Mouse (Mus musculus) liver, embryonic 14.5 days (tissue): ENCODE data around the gene Ccm2l. TPM values are rescaled to one million over a fixed set of nuclear protein-coding genes. Genes with fewer than 3 reads are reported as not detected.

Experiments
- ATAC-seq: fragments of 200-750 bp; cut with Nextera tagmentation; 2 replicates; pipeline ENCODE4 v1.8.0; 2017; ENCODE audit warnings: moderate number of reproducible peaks, mild to moderate bottlenecking, moderate library complexity; ENCODE audit not compliant: insufficient read depth
- DNase-seq, 3 experiments: peaks; one replicate each; pipeline ENCODE4 v3.0.0-alpha.2; 2012 to 2013; ENCODE audit warnings: low read depth in 3 of 3, low spot score in 3 of 3
- H3K27ac ChIP-seq: fragments of 300-500 bp; sonication (generic); 2 replicates; pipeline ENCODE4 v1.5.1; 2014; ENCODE audit warnings: moderate library complexity, mild to moderate bottlenecking, control low read depth, inconsistent platforms
- H3K27me3 ChIP-seq: fragments of 300-500 bp; sonication (generic); 2 replicates; pipeline ENCODE4 v1.6.1; 2014; ENCODE audit warnings: mild to moderate bottlenecking, low read length, moderate library complexity; ENCODE audit not compliant: control insufficient read depth, insufficient read depth
- H3K36me3 ChIP-seq: fragments of 300-500 bp; sonication (generic); replicated peaks from 2 replicates; pipeline ENCODE4 v1.6.1; 2014; ENCODE audit warnings: low read depth; ENCODE audit not compliant: control insufficient read depth, insufficient read depth
- H3K4me1 ChIP-seq, 2 experiments: fragments of 200-500 bp in 1 of 2; fragments of 300-500 bp in 1 of 2; sonication (generic) in 1 of 2; replicated peaks; 2 replicates each; pipeline ENCODE4 v1.6.1; 2012 to 2014; ENCODE audit warnings: antibody characterized with exemption in 1 of 2, inconsistent platforms in 1 of 2, low read length in 1 of 2; ENCODE audit not compliant: control insufficient read depth in 2 of 2, insufficient read depth in 2 of 2
- H3K4me2 ChIP-seq: fragments of 300-500 bp; sonication (generic); 2 replicates; pipeline ENCODE4 v1.6.1; 2014; ENCODE audit warnings: low read depth, mild to moderate bottlenecking, control low read depth, moderate library complexity
- H3K4me3 ChIP-seq, 2 experiments: fragments of 200-500 bp in 1 of 2; fragments of 300-500 bp in 1 of 2; sonication (generic) in 1 of 2; 2 replicates each; pipeline ENCODE4 v1.5.1; 2012 to 2014; ENCODE audit warnings: low read depth in 2 of 2, low read length in 2 of 2, mild to moderate bottlenecking in 2 of 2, control low read depth in 1 of 2, inconsistent platforms in 1 of 2, moderate library complexity in 1 of 2; ENCODE audit not compliant: insufficient read depth in 1 of 2
- H3K9ac ChIP-seq: fragments of 300-500 bp; sonication (generic); replicated peaks from 2 replicates; pipeline ENCODE4 v1.6.1; 2014; ENCODE audit warnings: mild to moderate bottlenecking, control low read depth, moderate library complexity
- H3K9me3 ChIP-seq: fragments of 300-500 bp; sonication (generic); 2 replicates; pipeline ENCODE4 v1.6.1; 2016; ENCODE audit warnings: low read length, mixed read lengths; ENCODE audit not compliant: control insufficient read depth
- CTCF ChIP-seq: IDR thresholded peaks from 2 replicates; pipeline ENCODE4 v1.5.1; 2016; ENCODE audit warnings: antibody characterized with exemption, low read depth, control low read depth
- EP300 ChIP-seq: IDR thresholded peaks from 2 replicates; pipeline ENCODE4 v1.6.1; 2016; ENCODE audit warnings: antibody characterized with exemption, low read depth
- whole genome bisulfite sequencing: fragments of 180-500 bp; shearing (Covaris S2); extraction: QIAGEN DNeasy Blood & Tissue Kit; methylation state at CpG from one replicate; pipeline ENCODE4 v1.1.7; 2014; ENCODE audit not compliant: insufficient replicate concordance; 5-methylcytosine and 5-hydroxymethylcytosine counted together
- polyA plus RNA-seq, 2 experiments: library from polyadenylated mRNA; depleted of rRNA in 1 of 2; stranded (reverse) in 1 of 2; unstranded in 1 of 2; fragments of >200 nt; fragmentation: Nextera tagmentation in 1 of 2; extraction: Ambion mirVana in 1 of 2; gene quantifications; 2 replicates each; pipeline versions ENCODE4 v1.2.1 to v1.2.3; 2012 to 2014

The Ccm2l gene
- polyA plus RNA-seq, 2 experiments: 0.81 to 2.2 TPM

GRCm38 (mm10) chr2:153131019-153131418 is 65.3 kb downstream of the Ccm2l start:
- Histone ChIP-seq H3K9ac (no peak overlapping the region), H3K4me1 (no peaks in the 10 kb centered on the region), H3K4me2 (no peak overlapping the region), H3K27ac (no peak overlapping the region), H3K27me3 (no peaks in the 10 kb centered on the region), H3K36me3 (no peaks in the 10 kb centered on the region), H3K4me3 (no peak overlapping the region), H3K9me3 (no peaks in the 10 kb centered on the region)
- TF ChIP-seq CTCF (peak; percentile 65), EP300 (no peak)
- DNase-seq: no peak
- no peak for ATAC-seq
- whole genome bisulfite sequencing: 18% methylated on average over 6 of the region's 6 CpGs

Other genes starting within 250 kb of the Ccm2l start
- gene Bcl2l1, start 234.2 kb upstream of the Ccm2l start, polyA plus RNA-seq (2012; rRNA removed): 72.2 and 81.6 TPM in 2 replicates
- gene Bcl2l1, start 234.2 kb upstream of the Ccm2l start, polyA plus RNA-seq (2014; fragmentation: Nextera tagmentation; extraction: Ambion mirVana): 172 and 186 TPM in 2 replicates
- gene Tpx2, start 218.0 kb upstream of the Ccm2l start, polyA plus RNA-seq (2012; rRNA removed): 25.1 and 47.1 TPM in 2 replicates
- 80.9 and 82.6 TPM in 2 replicates for gene Tpx2, start 218.0 kb upstream of the Ccm2l start, polyA plus RNA-seq (2014; fragmentation: Nextera tagmentation; extraction: Ambion mirVana)
- gene Mylk2, start 154.6 kb upstream of the Ccm2l start, polyA plus RNA-seq (2012; rRNA removed): 0.02 TPM in 1 of 2 replicates, not detected in the other
- gene Mylk2, start 154.6 kb upstream of the Ccm2l start, polyA plus RNA-seq (2014; fragmentation: Nextera tagmentation; extraction: Ambion mirVana): not detected in 2 replicates
- 0.08 and 0.18 TPM in 2 replicates for gene Foxs1, start 132.7 kb upstream of the Ccm2l start, polyA plus RNA-seq (2012; rRNA removed)
- 0.08 and 0.10 TPM in 2 replicates for gene Foxs1, start 132.7 kb upstream of the Ccm2l start, polyA plus RNA-seq (2014; fragmentation: Nextera tagmentation; extraction: Ambion mirVana)
- gene Dusp15, start 114.3 kb upstream of the Ccm2l start, polyA plus RNA-seq (2012; rRNA removed): 0.02 and 0.05 TPM in 2 replicates
- not detected in 2 replicates for gene Dusp15, start 114.3 kb upstream of the Ccm2l start, polyA plus RNA-seq (2014; fragmentation: Nextera tagmentation; extraction: Ambion mirVana)
- 0.05 and 0.11 TPM in 2 replicates for gene Ttll9, start 103.5 kb upstream of the Ccm2l start, polyA plus RNA-seq (2012; rRNA removed)
- 0.08 and 0.18 TPM in 2 replicates for gene Ttll9, start 103.5 kb upstream of the Ccm2l start, polyA plus RNA-seq (2014; fragmentation: Nextera tagmentation; extraction: Ambion mirVana)
- gene Pdrg1, start 50.5 kb upstream of the Ccm2l start, polyA plus RNA-seq (2012; rRNA removed): 20.6 and 26.9 TPM in 2 replicates
- 21.5 and 23.0 TPM in 2 replicates for gene Pdrg1, start 50.5 kb upstream of the Ccm2l start, polyA plus RNA-seq (2014; fragmentation: Nextera tagmentation; extraction: Ambion mirVana)
- gene Xkr7, start 34.1 kb upstream of the Ccm2l start, polyA plus RNA-seq (2012; rRNA removed): not detected in 2 replicates
- gene Xkr7, start 34.1 kb upstream of the Ccm2l start, polyA plus RNA-seq (2014; fragmentation: Nextera tagmentation; extraction: Ambion mirVana): not detected in 2 replicates
- gene Hck, start 42.5 kb downstream of the Ccm2l start, polyA plus RNA-seq (2012; rRNA removed): 5.9 and 6.0 TPM in 2 replicates
- 6.9 and 7.8 TPM in 2 replicates for gene Hck, start 42.5 kb downstream of the Ccm2l start, polyA plus RNA-seq (2014; fragmentation: Nextera tagmentation; extraction: Ambion mirVana)
- 13.0 TPM in 2 replicates for gene Tm9sf4, start 95.3 kb downstream of the Ccm2l start, polyA plus RNA-seq (2012; rRNA removed)
- gene Tm9sf4, start 95.3 kb downstream of the Ccm2l start, polyA plus RNA-seq (2014; fragmentation: Nextera tagmentation; extraction: Ambion mirVana): 23.7 and 32.4 TPM in 2 replicates
- 2.1 and 2.3 TPM in 2 replicates for gene Tspyl3, start 159.5 kb downstream of the Ccm2l start, polyA plus RNA-seq (2012; rRNA removed)
- 1.6 and 2.5 TPM in 2 replicates for gene Tspyl3, start 159.5 kb downstream of the Ccm2l start, polyA plus RNA-seq (2014; fragmentation: Nextera tagmentation; extraction: Ambion mirVana)
- gene Plagl2, start 175.5 kb downstream of the Ccm2l start, polyA plus RNA-seq (2012; rRNA removed): 14.4 and 14.5 TPM in 2 replicates
- 23.9 and 27.0 TPM in 2 replicates for gene Plagl2, start 175.5 kb downstream of the Ccm2l start, polyA plus RNA-seq (2014; fragmentation: Nextera tagmentation; extraction: Ambion mirVana)
- gene Pofut1, start 175.6 kb downstream of the Ccm2l start, polyA plus RNA-seq (2012; rRNA removed): 6.1 and 6.8 TPM in 2 replicates
- 3.2 and 3.7 TPM in 2 replicates for gene Pofut1, start 175.6 kb downstream of the Ccm2l start, polyA plus RNA-seq (2014; fragmentation: Nextera tagmentation; extraction: Ambion mirVana)
- 2.0 and 2.5 TPM in 2 replicates for gene Kif3b, start 225.5 kb downstream of the Ccm2l start, polyA plus RNA-seq (2012; rRNA removed)
- 1.4 and 1.8 TPM in 2 replicates for gene Kif3b, start 225.5 kb downstream of the Ccm2l start, polyA plus RNA-seq (2014; fragmentation: Nextera tagmentation; extraction: Ambion mirVana)